20 mouse cellular contexts compared by ENCODE assay signal in genomic region chr4:89466766-89467165, GRCm38 (mm10).
DNase-seq lines count a peak whose midpoint lies in the region; TF ChIP-seq lines count a peak whose summit lies in the region.
"Had no signal": no experiment of that assay in that cellular context is flagged by ENCODE, and none has a peak within 500 bp of the region (broad histone marks: within the 10 kb centered on the region; RNA-seq: fewer than 3 reads in every experiment).

No protein-coding gene starts in this region.

- TF ChIP-seq CTCF in heart, adult 2 months (IDR thresholded peaks at IDR 0.05): no peak

- peak; percentile 51 for DNase-seq in heart, adult 11 months
- no peak for DNase-seq in heart, adult 2 months
- peak; percentile 10 to 17 for DNase-seq in right cerebral cortex, adult 2 months (ENCODE audit: low spot score in 2 of 2)
- no peak for DNase-seq in right cerebral cortex, postnatal 25 days
- peak; percentile 45 for DNase-seq in brain, adult 2 months (ENCODE audit: low read depth, low spot score)
- DNase-seq in neural tube, embryonic 10.5 days (ENCODE audit: extremely low spot score, low spot score): no peak
- no peak for DNase-seq in cerebellum, postnatal 36 days
- no peak for DNase-seq in thymus, postnatal 10 days (ENCODE audit: low spot score in 2 of 2)
- DNase-seq: adrenal gland, postnatal 14 days; B cell, adult 2 months; cerebellum, adult 18-20 months; cerebellum, adult 9-11 months; gastrocnemius, postnatal 14 days; heart, postnatal 36 days had no signal

- no peaks in the 10 kb centered on the region for H3K27me3 ChIP-seq in heart, adult 2 months (ENCODE audit: control insufficient read depth, insufficient read depth, low read length)
- H3K27me3 ChIP-seq: forebrain, embryonic 15.5 days; heart, embryonic 13.5 days; hindbrain, embryonic 15.5 days had no signal

- no peaks in the 10 kb centered on the region for H3K36me3 ChIP-seq in heart, adult 2 months (ENCODE audit: control insufficient read depth, insufficient read depth, low read length)
- H3K36me3 ChIP-seq: embryonic facial prominence, embryonic 10.5 days; forebrain, embryonic 15.5 days; G1E; heart, embryonic 13.5 days; hindbrain, embryonic 15.5 days had no signal

- no peak for TF ChIP-seq POLR2A in heart, adult 2 months (IDR thresholded peaks at IDR 0.05; ENCODE audit: insufficient read depth, low read depth, low read length)

- H3K79me2 ChIP-seq in heart, adult 2 months (replicated peaks; ENCODE audit: control insufficient read depth, insufficient read depth, low read length): no peaks in the 10 kb centered on the region

- intact Hi-C loops in heart, adult 2 months (cut with DNase I): no loop called here

- H3K27ac ChIP-seq in heart, adult 2 months: no peak overlapping the region
- H3K27ac ChIP-seq: embryonic facial prominence, embryonic 10.5 days; forebrain, embryonic 15.5 days; heart, embryonic 13.5 days; hindbrain, embryonic 15.5 days had no signal

- 87% methylated on average over 3 of the region's 3 CpGs for WGBS in heart, adult 2 months

- no peak overlapping the region for H3K9ac ChIP-seq in heart, adult 2 months (ENCODE audit: low read depth, low read length)
- H3K9ac ChIP-seq: forebrain, embryonic 15.5 days; heart, embryonic 13.5 days; hindbrain, embryonic 15.5 days had no signal

- H3K4me3 ChIP-seq in heart, adult 2 months: no peak overlapping the region
- H3K4me3 ChIP-seq: embryonic facial prominence, embryonic 10.5 days; erythroblast, embryonic 14.5 days; forebrain, embryonic 15.5 days; heart, embryonic 13.5 days; hindbrain, embryonic 15.5 days had no signal

- no peak for TF ChIP-seq EP300 in heart, adult 2 months (IDR thresholded peaks at IDR 0.05; ENCODE audit: insufficient read depth, low read depth, low read length)

- H3K4me1 ChIP-seq in heart, adult 2 months (ENCODE audit: control insufficient read depth, insufficient read depth, low read length): no peaks in the 10 kb centered on the region
- H3K4me1 ChIP-seq: heart, embryonic 13.5 days; hindbrain, embryonic 15.5 days had no signal

Comparison
In these comparisons a context has a peak if more than half of its experiments do, and no peak if none do; other contexts are left out.
1. DNase-seq: peak in heart, adult 11 months (single experiment), right cerebral cortex, adult 2 months (2 of 2) and brain, adult 2 months (single experiment); none in heart, adult 2 months (0 of 2), right cerebral cortex, postnatal 25 days (single experiment), neural tube, embryonic 10.5 days (single experiment), cerebellum, postnatal 36 days (0 of 2) and thymus, postnatal 10 days (0 of 2).